Mouse (Mus musculus) lung, postnatal 0 days (tissue): ENCODE measurements at regions not wholly inside any gene's neighbourhood (a gene's known extent, or its start where the extent isn't known, plus 50 kb on each side); places are given as distances from the start of the nearest gene placed in this dataset.

Source experiments
- ATAC-seq: fragments of 200-750 bp; cut with Nextera tagmentation; 2 replicates; pipeline ENCODE4 v1.8.0; 2017; ENCODE audit warnings: moderate library complexity
- DNase-seq: peaks from one replicate; pipeline ENCODE4 v3.0.0-alpha.2; 2016; ENCODE audit warnings: low spot score
- H3K27ac ChIP-seq: fragments of 300-500 bp; sonication (generic); 2 replicates; pipeline ENCODE4 v1.5.1; 2014; ENCODE audit warnings: antibody characterized with exemption, mild to moderate bottlenecking, low read length, mixed read lengths
- H3K27me3 ChIP-seq: fragments of 300-500 bp; sonication (generic); replicated peaks from 2 replicates; pipeline ENCODE4 v1.6.1; 2014; ENCODE audit warnings: low read length, mixed read lengths; ENCODE audit not compliant: insufficient read depth
- H3K36me3 ChIP-seq: fragments of 300-500 bp; sonication (generic); 2 replicates; pipeline ENCODE4 v1.6.1; 2014; ENCODE audit warnings: low read length, mixed read lengths; ENCODE audit not compliant: insufficient read depth
- H3K4me1 ChIP-seq: fragments of 300-500 bp; sonication (generic); 2 replicates; pipeline ENCODE4 v1.6.1; 2014; ENCODE audit warnings: antibody characterized with exemption, low read depth, low read length, mixed read lengths; ENCODE audit not compliant: insufficient read depth
- H3K4me2 ChIP-seq: fragments of 300-500 bp; sonication (generic); replicated peaks from 2 replicates; pipeline ENCODE4 v1.6.1; 2014; ENCODE audit warnings: low read depth, mild to moderate bottlenecking, low read length, moderate library complexity, mixed read lengths
- H3K4me3 ChIP-seq: fragments of 300-500 bp; sonication (generic); 2 replicates; pipeline ENCODE4 v1.5.1; 2014; ENCODE audit warnings: low read depth, low read length
- H3K9ac ChIP-seq: fragments of 300-500 bp; sonication (generic); replicated peaks from 2 replicates; pipeline ENCODE4 v1.6.1; 2014; ENCODE audit warnings: low read depth, mild to moderate bottlenecking
- H3K9me3 ChIP-seq: fragments of 300-500 bp; sonication (generic); 2 replicates; pipeline ENCODE4 v1.6.1; 2016; ENCODE audit warnings: low read length, mixed read lengths
- CTCF ChIP-seq: IDR thresholded peaks from 2 replicates; pipeline ENCODE4 v1.5.1; 2016; ENCODE audit warnings: antibody characterized with exemption, mild to moderate bottlenecking
- EP300 ChIP-seq: IDR thresholded peaks from 2 replicates; pipeline ENCODE4 v1.6.1; 2016; ENCODE audit warnings: antibody characterized with exemption, mild to moderate bottlenecking, control low read depth
- WGBS: fragments of 180-500 bp; shearing (Covaris S2); extraction: QIAGEN DNeasy Blood & Tissue Kit; methylation state at CpG from one replicate; pipeline ENCODE4 v1.1.7; 2014; 5-methylcytosine and 5-hydroxymethylcytosine counted together

DNA sequence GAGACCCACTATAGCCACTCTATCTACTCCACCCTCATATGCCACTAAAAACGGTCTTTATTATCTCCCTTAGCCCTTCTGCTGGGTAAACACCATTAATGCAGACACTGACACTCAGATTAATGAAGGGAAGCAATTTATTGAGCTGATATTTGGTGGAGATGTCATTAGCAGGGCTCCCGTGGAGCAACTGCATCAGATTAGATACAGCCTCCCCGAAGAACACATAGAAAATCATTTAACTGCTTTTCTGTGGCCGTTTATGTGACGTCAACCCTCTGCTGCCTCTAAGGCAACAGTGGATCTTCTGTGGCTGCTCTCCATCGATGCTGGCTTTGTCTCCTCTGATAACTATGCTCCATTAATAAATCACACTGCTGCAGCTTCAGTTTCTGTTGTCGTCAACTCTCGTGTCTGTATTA lies 207.2 kb upstream of the Hnrnpa3 start:
- Histone ChIP-seq H3K27me3 (0 out of 2 replicates have a peak, but pooled peaks cover 3% of the 10 kb centered on the region), H3K4me3 (no peak overlapping the region), H3K36me3 (no peaks in the 10 kb centered on the region), H3K27ac (no peak overlapping the region), H3K9ac (no peak overlapping the region), H3K9me3 (no peaks in the 10 kb centered on the region), H3K4me1 (no peaks in the 10 kb centered on the region), H3K4me2 (no peak overlapping the region)
- DNase-seq = no peak
- no peak for ATAC-seq
- WGBS = 35% methylated on average over 8 of the region's 8 CpGs
- no peak for TF ChIP-seq EP300
- TF ChIP-seq CTCF = no peak

DNA sequence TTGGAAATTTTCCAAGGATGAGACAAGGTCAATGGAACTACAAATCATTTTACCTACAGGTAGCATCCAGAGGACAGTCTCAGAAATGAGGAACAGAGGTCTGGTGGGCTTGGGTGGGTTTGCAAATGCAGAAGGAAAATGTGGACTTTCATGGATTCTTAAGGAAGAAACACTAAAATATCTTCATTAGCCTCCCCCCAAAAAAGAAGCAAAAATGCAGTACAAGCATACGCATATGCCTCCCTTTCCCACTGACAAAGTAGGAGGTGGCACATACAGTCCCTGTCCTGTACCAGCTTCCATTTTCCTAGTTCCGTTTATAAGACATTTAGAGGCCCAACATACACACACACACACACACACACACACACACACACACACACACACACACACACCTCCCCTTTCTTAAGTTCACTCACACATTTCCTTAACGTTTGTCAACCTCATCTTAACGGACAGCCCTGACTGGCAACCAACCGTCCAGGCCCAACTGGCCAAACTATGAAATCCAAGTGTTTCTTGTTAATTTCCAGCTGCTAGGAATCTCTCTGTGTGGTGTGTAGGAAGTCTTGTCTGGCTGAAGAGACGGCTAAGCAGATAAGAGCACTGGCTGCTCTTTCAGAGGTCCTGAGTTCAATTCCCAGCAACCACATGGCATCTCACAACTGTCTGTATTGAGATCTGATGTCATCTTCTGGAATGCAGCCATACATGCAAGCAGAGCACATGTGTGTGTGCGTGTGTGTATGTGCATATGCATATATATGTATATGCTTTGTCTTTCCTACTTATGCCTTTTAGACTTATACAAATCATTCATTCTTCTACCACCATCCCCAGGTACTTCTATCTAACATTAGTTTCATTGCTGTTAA lies 206.6 kb upstream of the Hnrnpa3 start:
- no peak overlapping the region for H3K4me3 ChIP-seq
- ATAC-seq = no peak
- no peak for TF ChIP-seq EP300
- no peak for TF ChIP-seq CTCF
- no peaks in the 10 kb centered on the region for H3K4me1 ChIP-seq
- H3K9me3 ChIP-seq = no peaks in the 10 kb centered on the region
- no peak overlapping the region for H3K9ac ChIP-seq
- H3K27me3 ChIP-seq = 0 out of 2 replicates have a peak, but pooled peaks cover 3% of the 10 kb centered on the region
- no peak overlapping the region for H3K27ac ChIP-seq
- WGBS = 59% methylated on average over 7 of the region's 7 CpGs
- no peak for DNase-seq
- H3K36me3 ChIP-seq = no peaks in the 10 kb centered on the region
- no peak overlapping the region for H3K4me2 ChIP-seq

DNA sequence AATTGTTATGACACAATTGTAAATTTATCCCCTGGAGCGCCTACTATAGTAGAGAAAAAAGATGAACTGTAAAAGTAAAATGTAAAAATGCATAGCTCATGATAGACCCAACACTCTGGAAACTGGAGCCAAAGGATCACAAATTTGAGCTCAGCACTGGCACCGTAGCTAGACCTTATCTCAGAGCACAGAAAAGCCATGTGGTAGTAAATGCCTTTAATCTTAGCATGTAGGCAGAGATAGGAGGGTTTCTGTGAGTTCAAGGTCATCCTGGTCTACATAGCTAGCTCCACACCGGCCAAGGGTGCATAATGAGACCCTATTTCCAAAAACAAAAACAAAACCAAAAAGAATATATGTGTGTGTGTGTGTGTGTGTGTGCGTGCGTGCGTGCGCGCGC lies 203.6 kb upstream of the Hnrnpa3 start:
- Histone ChIP-seq H3K9ac (no peak overlapping the region), H3K36me3 (no peaks in the 10 kb centered on the region), H3K9me3 (no peaks in the 10 kb centered on the region), H3K4me1 (no peaks in the 10 kb centered on the region), H3K27ac (no peak overlapping the region), H3K4me2 (no peak overlapping the region), H3K4me3 (no peak overlapping the region), H3K27me3 (no peaks in the 10 kb centered on the region)
- TF ChIP-seq EP300 = no peak
- TF ChIP-seq CTCF = no peak
- DNase-seq = no peak
- ATAC-seq = no peak
- WGBS = 94% methylated on average over 9 of the region's 9 CpGs

DNA sequence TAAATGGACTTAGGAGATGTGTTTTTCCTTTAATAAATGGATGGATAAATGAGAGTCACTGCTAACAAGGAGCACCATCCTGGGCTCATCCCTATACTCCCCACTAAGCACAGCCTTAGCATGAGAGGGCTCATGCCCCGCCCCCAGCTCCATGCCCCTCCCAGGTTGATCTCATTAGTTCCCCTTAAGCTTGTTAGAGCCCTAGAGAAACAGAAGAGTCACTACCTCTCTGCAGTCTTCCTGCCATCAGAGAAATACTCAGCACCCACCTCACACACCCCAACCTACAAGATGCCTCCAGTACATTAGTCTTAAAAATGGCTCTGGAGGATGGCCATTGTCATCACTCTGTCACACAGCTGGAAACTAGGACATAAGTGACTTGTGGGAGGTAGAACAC lies 202.8 kb upstream of the Hnrnpa3 start:
- H3K4me2 ChIP-seq = no peak overlapping the region
- no peak overlapping the region for H3K9ac ChIP-seq
- TF ChIP-seq EP300 (no peak), CTCF (no peak)

DNA sequence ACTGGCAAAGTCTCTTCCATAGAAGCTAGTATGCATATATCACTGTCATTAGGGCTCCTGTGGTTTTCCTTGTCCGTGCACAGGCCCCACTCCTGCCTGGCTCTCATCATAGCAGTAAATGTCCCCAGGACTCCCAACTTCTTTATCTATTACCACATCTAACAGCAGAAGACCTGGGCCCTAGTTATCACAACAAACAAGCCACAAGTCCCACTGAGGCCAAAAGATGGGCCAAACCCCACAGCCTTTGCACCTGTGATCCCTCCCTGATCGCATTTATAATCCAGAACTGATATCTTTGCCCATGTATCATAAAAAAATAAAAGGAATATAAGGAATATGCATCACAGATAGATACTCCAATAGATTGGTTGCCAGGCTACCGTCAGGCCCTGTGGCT lies 201.6 kb upstream of the Hnrnpa3 start:
- no peak for TF ChIP-seq EP300
- TF ChIP-seq CTCF = no peak
- Histone ChIP-seq H3K4me3 (no peak overlapping the region), H3K4me1 (no peaks in the 10 kb centered on the region), H3K27ac (no peak overlapping the region), H3K9me3 (no peaks in the 10 kb centered on the region), H3K4me2 (no peak overlapping the region), H3K27me3 (no peaks in the 10 kb centered on the region), H3K36me3 (no peaks in the 10 kb centered on the region), H3K9ac (no peak overlapping the region)
- no peak for DNase-seq
- no peak for ATAC-seq
- 84% methylated on average over 3 of the region's 3 CpGs for WGBS

More for the DNA sequence above, 202.8 kb upstream of the Hnrnpa3 start:
- Histone ChIP-seq H3K27me3 (no peaks in the 10 kb centered on the region), H3K4me1 (no peaks in the 10 kb centered on the region), H3K9me3 (no peaks in the 10 kb centered on the region), H3K27ac (no peak overlapping the region), H3K4me3 (no peak overlapping the region), H3K36me3 (no peaks in the 10 kb centered on the region)
- 74% methylated on average over 1 of the region's 1 CpGs for WGBS
- no peak for DNase-seq
- no peak for ATAC-seq

DNA sequence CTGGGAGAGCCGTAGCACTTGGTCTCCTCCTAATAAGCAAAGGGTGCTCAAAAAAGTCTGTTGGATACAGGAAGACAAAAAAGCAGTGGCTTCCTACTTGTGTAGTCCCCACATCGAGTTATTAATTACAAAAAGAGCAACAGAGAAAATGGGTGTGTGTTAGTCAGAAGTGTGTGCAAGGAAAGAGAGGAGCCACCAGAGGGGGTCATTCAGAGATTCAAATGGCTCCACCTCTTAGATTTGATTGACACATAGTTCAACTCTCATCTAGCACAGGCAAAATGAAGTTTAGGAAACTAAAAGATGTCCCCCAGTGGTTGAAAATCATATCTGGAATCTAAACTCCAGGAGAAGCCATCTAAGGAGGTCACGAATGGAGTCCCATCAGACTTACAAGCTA lies 200.2 kb upstream of the Hnrnpa3 start:
- DNase-seq (no peak), ATAC-seq (no peak)
- TF ChIP-seq EP300 (no peak), CTCF (no peak)
- H3K9ac ChIP-seq = no peak overlapping the region
- no peaks in the 10 kb centered on the region for H3K9me3 ChIP-seq
- no peak overlapping the region for H3K4me2 ChIP-seq
- H3K27ac ChIP-seq = no peak overlapping the region
- WGBS = 80% methylated on average over 3 of the region's 3 CpGs
- H3K27me3 ChIP-seq = no peaks in the 10 kb centered on the region
- no peaks in the 10 kb centered on the region for H3K4me1 ChIP-seq
- H3K36me3 ChIP-seq = no peaks in the 10 kb centered on the region
- no peak overlapping the region for H3K4me3 ChIP-seq
